Mouse (Mus musculus) lung, postnatal 25 days (tissue): ENCODE measurements around the gene Olfr1295.

Source experiments
- DNase-seq: peaks from one replicate; pipeline ENCODE4 v3.0.0; 2022; ENCODE audit warnings: low spot score

Gene Olfr1295

GRCm38 (mm10) chr2:111569581-111569980 lies at the start of gene Olfr1295:
Olfr1295 (minus strand) TSS chr2:111569681.
- DNase-seq: no peak

GRCm38 (mm10) chr2:111540191-111540590 lies 29.3 kb downstream of the Olfr1295 start, which contains the start of gene Olfr1294:
Olfr1294 (minus strand) TSS chr2:111540291.
- DNase-seq: no peak

DNA sequence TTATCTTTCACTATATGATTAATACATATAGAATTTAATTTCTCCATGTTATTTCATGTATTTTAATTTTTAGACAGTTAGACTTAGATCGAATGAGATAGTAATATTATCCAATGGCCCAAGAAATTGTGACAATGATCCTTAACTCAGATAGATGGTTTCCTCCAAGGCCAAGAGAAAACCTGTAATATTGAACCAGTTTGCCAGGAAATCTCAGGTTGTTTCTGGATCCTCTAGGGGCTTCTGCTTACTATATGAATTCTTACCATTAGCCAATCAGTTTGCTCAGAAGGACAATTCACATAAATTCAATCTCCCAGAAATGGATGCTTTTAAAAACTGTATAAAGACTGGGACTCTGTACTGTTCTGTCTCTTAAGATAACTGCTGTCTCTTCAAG lies 44.6 kb downstream of the Olfr1295 start, which contains the start of gene Olfr1293-ps:
TSS of gene Olfr1293-ps (plus strand) at position 301 of the 400 bp plus-strand sequence.
- DNase-seq: no peak

DNA sequence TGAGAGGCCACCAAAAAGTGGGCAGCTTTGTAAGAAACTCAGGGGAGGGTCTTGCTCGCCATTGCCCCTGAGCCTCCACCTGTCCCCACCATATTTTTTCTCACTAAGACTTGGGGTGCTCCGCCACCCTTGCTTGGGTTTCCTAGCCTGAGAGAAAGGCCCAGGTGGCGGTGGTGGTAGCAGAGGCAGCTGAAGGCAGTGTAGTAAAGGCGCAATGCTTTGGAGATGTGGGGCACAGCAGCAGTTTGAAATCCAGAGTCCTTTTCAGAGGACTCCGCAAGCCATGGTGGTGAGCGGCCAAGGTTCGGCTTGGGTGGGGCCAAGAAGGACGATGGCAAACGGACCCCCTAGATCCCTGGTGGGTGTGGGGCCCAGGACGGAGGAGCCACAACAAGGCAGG lies 52.0 kb downstream of the Olfr1295 start:
- no peak for DNase-seq
